In genomic region chr2:5577399-5578129, GRCm38 (mm10) we compare ENCODE assay signal across 8 mouse cellular contexts.
DNase-seq lines count a peak whose midpoint lies in the region; ATAC-seq and TF ChIP-seq lines count a peak whose summit lies in the region.

No protein-coding gene starts in this region.

- H3K27me3 ChIP-seq in hindbrain, embryonic 11.5 days (ENCODE audit: control insufficient read depth, insufficient read depth, low read length), result no peaks in the 10 kb centered on the region
- no peaks in the 10 kb centered on the region for H3K27me3 ChIP-seq in thymus, adult 2 months (ENCODE audit: control insufficient read depth, insufficient read depth, low read length)

- no peaks in the 10 kb centered on the region for H3K4me1 ChIP-seq in hindbrain, embryonic 11.5 days (replicated peaks; ENCODE audit: control insufficient read depth, insufficient read depth, low read length)
- no peaks in the 10 kb centered on the region for H3K4me1 ChIP-seq in thymus, adult 2 months (replicated peaks; ENCODE audit: control insufficient read depth, insufficient read depth, low read length)

- H3K36me3 ChIP-seq in hindbrain, embryonic 11.5 days (ENCODE audit: control insufficient read depth, insufficient read depth, low read length), result no peaks in the 10 kb centered on the region
- H3K36me3 ChIP-seq in thymus, adult 2 months (ENCODE audit: control insufficient read depth, insufficient read depth, low read length), result no peaks in the 10 kb centered on the region

- peak; percentile 56; the same call in 1 of the 2 replicates for ATAC-seq in hindbrain, embryonic 11.5 days (ENCODE audit: low FRiP score)
- no peak for ATAC-seq in frontal cortex, adult (ENCODE audit: low TSS enrichment)

- H3K4me2 ChIP-seq in hindbrain, embryonic 11.5 days (replicated peaks; ENCODE audit: low read depth, low read length), result no peak overlapping the region

- H3K9ac ChIP-seq in hindbrain, embryonic 11.5 days (ENCODE audit: low read depth, low read length), result no peak overlapping the region

- no peaks in the 10 kb centered on the region for H3K9me3 ChIP-seq in hindbrain, embryonic 11.5 days (ENCODE audit: control insufficient read depth, low read length)

- no peak overlapping the region for H3K4me3 ChIP-seq in hindbrain, embryonic 11.5 days (ENCODE audit: low read depth, low read length)
- no peak overlapping the region for H3K4me3 ChIP-seq in thymus, adult 2 months (ENCODE audit: control insufficient read depth, insufficient read depth, low read length)

- H3K27ac ChIP-seq in hindbrain, embryonic 11.5 days (ENCODE audit: low read depth, low read length), result peak overlapping the region; percentile 51; the same call in 1 of the 2 replicates
- no peak overlapping the region for H3K27ac ChIP-seq in thymus, adult 2 months (ENCODE audit: control insufficient read depth, insufficient read depth, low read length)

- WGBS in hindbrain, embryonic 11.5 days, result 76% methylated on average over 9 of the region's 9 CpGs
- WGBS in thymus, adult 2 months, result 91% methylated on average over 9 of the region's 9 CpGs

- DNase-seq in embryo, embryonic 10 days (ENCODE audit: low spot score), result peak; percentile 17
- DNase-seq in embryo, embryonic 9.5 days (ENCODE audit: extremely low spot score), result no peak
- peak; percentile 36 for DNase-seq in cerebellum, adult 11 months
- DNase-seq in hindbrain, embryonic 11.5 days (ENCODE audit: low spot score), result no peak
- peak; percentile 89 for DNase-seq in lung, postnatal 10 days
- DNase-seq in thymus, adult 2 months, result no peak
- no peak for DNase-seq in gastrocnemius, adult 18-20 months (ENCODE audit: low spot score)

- TF ChIP-seq CTCF in thymus, adult 2 months (IDR thresholded peaks at IDR 0.05; ENCODE audit: borderline replicate concordance, control insufficient read depth, extremely low read depth, insufficient read depth, low read length, poor library complexity), result no peak

- TF ChIP-seq POLR2A in thymus, adult 2 months (IDR thresholded peaks at IDR 0.05; ENCODE audit: control insufficient read depth, extremely low read depth, insufficient read depth, low read length, poor library complexity), result no peak

Comparison
In these comparisons a context has a peak if more than half of its experiments do, and no peak if none do; other contexts are left out.
1. DNase-seq: peak in embryo, embryonic 10 days (single experiment), cerebellum, adult 11 months (single experiment) and lung, postnatal 10 days (single experiment); none in embryo, embryonic 9.5 days (single experiment), hindbrain, embryonic 11.5 days (single experiment), thymus, adult 2 months (single experiment) and gastrocnemius, adult 18-20 months (single experiment).